Mouse (Mus musculus): ENCODE data around the gene Fam117a. TPM values are rescaled to one million over a fixed set of nuclear protein-coding genes. Genes with fewer than 3 reads are reported as not detected.

Gene Fam117a
- polyA plus RNA-seq, 1 experiment = 15.6 TPM

DNA sequence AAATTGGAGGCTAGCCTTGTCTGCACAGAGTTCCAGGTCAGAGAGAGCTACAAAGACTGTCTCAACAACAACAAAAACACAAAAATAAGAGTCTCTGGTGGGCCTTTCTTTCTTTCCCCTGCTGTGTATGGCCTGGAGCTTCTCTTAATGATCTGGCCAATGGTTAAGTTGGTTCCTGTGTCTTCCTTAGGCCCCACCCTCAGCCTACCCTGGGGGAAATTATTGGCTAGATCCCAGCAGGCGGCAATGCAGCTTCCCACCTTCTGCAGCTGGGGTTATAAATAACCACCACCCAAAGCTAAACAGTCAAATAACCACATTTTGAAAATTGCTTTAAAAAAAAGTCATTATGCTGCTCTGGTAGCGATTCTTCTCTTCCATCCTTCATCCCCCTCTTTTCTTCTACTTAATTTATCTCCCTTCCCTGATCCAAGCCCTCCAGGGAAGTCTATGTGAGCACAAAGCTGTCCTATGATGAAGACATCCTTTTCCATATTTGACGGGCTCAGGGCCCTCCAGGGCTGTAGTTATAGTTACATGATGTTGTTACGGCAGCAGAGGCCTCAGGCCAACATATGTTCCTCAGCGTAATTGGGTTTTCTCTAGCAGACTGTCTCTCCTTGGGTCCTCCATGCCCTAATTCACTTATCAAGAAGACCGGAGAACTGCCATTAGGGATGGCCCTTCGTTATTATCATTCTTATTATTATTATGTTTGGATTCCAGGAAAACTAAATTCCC is 21.4 kb upstream of the Fam117a start:
- H3K4me1 ChIP-seq (ENCODE audit: control insufficient read depth, insufficient read depth, insufficient read length, low read length) = peaks cover 3% of the 10 kb centered on the region; the same call in 1 of the 2 replicates
- no peak for TF ChIP-seq POLR2A (IDR thresholded peaks at IDR 0.05; ENCODE audit: low read depth, low read length)
- TF ChIP-seq CTCF (IDR thresholded peaks at IDR 0.05; ENCODE audit: extremely low read depth, insufficient read length, insufficient replicate concordance, low read depth, low read length) = no peak
- 82% methylated on average over 7 of the region's 7 CpGs for WGBS
- no peaks in the 10 kb centered on the region for H3K27me3 ChIP-seq (ENCODE audit: control insufficient read depth, insufficient read depth, low read length)
- no peaks in the 10 kb centered on the region for H3K36me3 ChIP-seq (ENCODE audit: control insufficient read depth, insufficient read depth, low read length)
- H3K4me3 ChIP-seq (ENCODE audit: low read depth, low read length) = no peak overlapping the region
- no peak overlapping the region for H3K27ac ChIP-seq (ENCODE audit: insufficient read depth, low read depth, low read length)

DNA sequence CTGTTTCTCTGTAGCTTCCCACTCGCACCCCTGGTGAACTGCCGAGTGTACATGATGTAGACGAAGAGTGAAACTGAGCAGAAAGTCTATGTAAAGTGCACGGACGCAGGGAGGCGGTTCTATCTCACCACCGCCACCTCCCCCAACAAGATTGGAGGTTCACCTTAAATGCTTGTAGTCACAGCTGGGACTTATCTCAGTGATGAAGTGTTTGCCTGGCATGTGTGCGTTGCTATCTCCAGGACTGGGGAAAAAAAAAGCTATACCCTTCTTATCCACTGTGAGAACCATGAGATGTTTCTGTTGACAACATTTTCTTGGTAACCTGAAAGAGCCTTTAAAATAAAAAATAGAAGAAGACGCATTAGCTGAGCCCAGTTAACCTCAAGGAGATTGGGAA is 18.7 kb upstream of the Fam117a start:
- 72% methylated on average over 9 of the region's 9 CpGs for WGBS
- Histone ChIP-seq H3K27ac (ENCODE audit: insufficient read depth, low read depth, low read length) (no peak overlapping the region), H3K4me3 (ENCODE audit: low read depth, low read length) (no peak overlapping the region), H3K27me3 (ENCODE audit: control insufficient read depth, insufficient read depth, low read length) (no peaks in the 10 kb centered on the region), H3K36me3 (ENCODE audit: control insufficient read depth, insufficient read depth, low read length) (no peaks in the 10 kb centered on the region), H3K4me1 (ENCODE audit: control insufficient read depth, insufficient read depth, insufficient read length, low read length) (no peaks in the 10 kb centered on the region)
- TF ChIP-seq POLR2A (IDR thresholded peaks at IDR 0.05; ENCODE audit: low read depth, low read length) = no peak
- TF ChIP-seq CTCF (IDR thresholded peaks at IDR 0.05; ENCODE audit: extremely low read depth, insufficient read length, insufficient replicate concordance, low read depth, low read length) = no peak

DNA sequence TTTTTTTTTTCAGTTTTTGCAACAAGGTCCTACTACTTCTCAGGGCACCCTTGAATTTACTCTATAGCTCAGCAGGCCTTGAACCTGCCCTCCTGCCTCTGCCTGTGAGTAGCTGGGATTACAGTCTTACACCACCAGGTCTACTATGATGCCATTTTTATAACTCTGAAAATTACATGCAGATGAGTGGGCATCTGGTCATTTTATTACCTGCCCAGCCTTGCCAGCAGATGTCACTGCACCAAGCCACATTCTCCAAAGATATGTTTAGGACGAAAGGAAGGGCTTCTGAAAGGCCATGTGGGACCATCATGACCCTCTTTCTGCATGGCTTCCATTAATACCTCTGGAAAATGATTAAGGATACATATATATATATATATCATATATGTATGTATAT is 17.3 kb upstream of the Fam117a start:
- Histone ChIP-seq H3K4me3 (ENCODE audit: low read depth, low read length) (no peak overlapping the region), H3K27me3 (ENCODE audit: control insufficient read depth, insufficient read depth, low read length) (no peaks in the 10 kb centered on the region), H3K27ac (ENCODE audit: insufficient read depth, low read depth, low read length) (no peak overlapping the region), H3K4me1 (ENCODE audit: control insufficient read depth, insufficient read depth, insufficient read length, low read length) (no peaks in the 10 kb centered on the region), H3K36me3 (ENCODE audit: control insufficient read depth, insufficient read depth, low read length) (no peaks in the 10 kb centered on the region)
- TF ChIP-seq POLR2A (IDR thresholded peaks at IDR 0.05; ENCODE audit: low read depth, low read length) (no peak), CTCF (IDR thresholded peaks at IDR 0.05; ENCODE audit: extremely low read depth, insufficient read length, insufficient replicate concordance, low read depth, low read length) (no peak)
- 42% methylated on average over 1 of the region's 1 CpGs for WGBS

DNA sequence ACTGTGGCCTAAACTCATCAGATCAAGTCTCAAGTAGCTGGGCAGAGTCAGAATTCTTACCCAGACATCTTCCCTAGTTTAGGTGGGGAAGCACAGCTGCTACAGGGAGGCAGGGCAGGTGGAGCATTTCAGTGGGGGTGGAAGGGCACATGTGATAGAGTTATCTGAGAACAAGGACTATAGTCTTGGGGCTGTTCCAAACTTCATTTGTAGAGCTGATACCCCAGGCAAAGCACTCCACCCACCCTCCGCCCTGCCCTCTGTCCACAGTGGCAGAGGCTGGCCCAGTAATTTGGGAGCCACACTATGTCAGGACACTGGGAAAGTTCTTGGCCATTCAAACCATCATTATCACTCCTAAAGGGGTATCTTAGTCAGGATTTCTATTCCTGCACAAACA is 16.8 kb upstream of the Fam117a start:
- Histone ChIP-seq H3K27ac (ENCODE audit: insufficient read depth, low read depth, low read length) (no peak overlapping the region), H3K36me3 (ENCODE audit: control insufficient read depth, insufficient read depth, low read length) (no peaks in the 10 kb centered on the region), H3K27me3 (ENCODE audit: control insufficient read depth, insufficient read depth, low read length) (no peaks in the 10 kb centered on the region), H3K4me1 (ENCODE audit: control insufficient read depth, insufficient read depth, insufficient read length, low read length) (no peaks in the 10 kb centered on the region), H3K4me3 (ENCODE audit: low read depth, low read length) (no peak overlapping the region)
- 61% methylated on average over 1 of the region's 1 CpGs for WGBS
- TF ChIP-seq POLR2A (IDR thresholded peaks at IDR 0.05; ENCODE audit: low read depth, low read length) (no peak), CTCF (IDR thresholded peaks at IDR 0.05; ENCODE audit: extremely low read depth, insufficient read length, insufficient replicate concordance, low read depth, low read length) (no peak)

DNA sequence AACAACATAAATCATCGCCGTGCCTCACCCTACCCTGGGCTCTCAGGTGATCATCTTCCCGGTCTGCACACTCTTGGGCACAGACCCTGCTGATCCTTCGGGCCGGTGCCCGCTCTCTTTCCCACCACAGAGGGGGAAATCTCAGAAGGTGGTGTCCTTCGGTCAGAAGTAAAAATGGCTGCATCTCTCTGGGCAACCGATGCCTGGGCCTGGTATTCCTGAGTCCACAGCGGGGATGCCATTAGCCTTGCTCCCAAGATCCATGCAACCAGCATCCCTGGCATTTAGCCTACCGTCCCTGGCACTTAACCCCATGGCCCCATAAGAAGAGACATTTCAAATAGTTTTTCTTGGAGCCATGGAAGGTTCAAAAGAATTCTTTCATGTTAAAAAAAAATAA is 12.6 kb upstream of the Fam117a start:
- 90% methylated on average over 10 of the region's 10 CpGs for WGBS
- H3K27ac ChIP-seq (ENCODE audit: insufficient read depth, low read depth, low read length) = no peak overlapping the region
- no peak overlapping the region for H3K4me3 ChIP-seq (ENCODE audit: low read depth, low read length)
- H3K27me3 ChIP-seq (ENCODE audit: control insufficient read depth, insufficient read depth, low read length) = no peaks in the 10 kb centered on the region
- TF ChIP-seq POLR2A (IDR thresholded peaks at IDR 0.05; ENCODE audit: low read depth, low read length) (no peak), CTCF (IDR thresholded peaks at IDR 0.05; ENCODE audit: extremely low read depth, insufficient read length, insufficient replicate concordance, low read depth, low read length) (no peak)
- no peaks in the 10 kb centered on the region for H3K4me1 ChIP-seq (ENCODE audit: control insufficient read depth, insufficient read depth, insufficient read length, low read length)
- H3K36me3 ChIP-seq (ENCODE audit: control insufficient read depth, insufficient read depth, low read length) = no peaks in the 10 kb centered on the region

DNA sequence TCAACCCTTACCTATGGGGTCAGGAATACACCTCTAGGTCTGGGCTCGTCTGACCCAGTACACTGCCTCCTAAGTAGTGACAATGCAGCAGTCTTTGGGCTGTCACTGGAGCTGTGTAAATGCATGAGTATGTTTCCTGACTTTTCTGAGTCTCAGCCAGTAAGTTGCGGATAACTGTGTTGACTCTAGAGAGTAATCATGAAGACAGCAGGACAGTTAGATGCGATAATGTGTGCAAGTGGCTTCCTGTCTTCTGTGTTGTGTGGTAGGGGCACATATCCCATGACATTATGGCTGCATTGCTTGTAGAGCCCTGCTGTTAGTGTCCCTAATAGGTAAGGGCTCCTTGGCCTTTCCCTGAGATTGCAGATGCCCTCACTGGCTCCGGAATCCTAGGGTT is 11.0 kb upstream of the Fam117a start:
- Histone ChIP-seq H3K36me3 (ENCODE audit: control insufficient read depth, insufficient read depth, low read length) (no peaks in the 10 kb centered on the region), H3K4me1 (ENCODE audit: control insufficient read depth, insufficient read depth, insufficient read length, low read length) (no peaks in the 10 kb centered on the region), H3K27ac (ENCODE audit: insufficient read depth, low read depth, low read length) (no peak overlapping the region), H3K27me3 (ENCODE audit: control insufficient read depth, insufficient read depth, low read length) (no peaks in the 10 kb centered on the region), H3K4me3 (ENCODE audit: low read depth, low read length) (no peak overlapping the region)
- 87% methylated on average over 4 of the region's 4 CpGs for whole genome bisulfite sequencing
- TF ChIP-seq POLR2A (IDR thresholded peaks at IDR 0.05; ENCODE audit: low read depth, low read length) (no peak), CTCF (IDR thresholded peaks at IDR 0.05; ENCODE audit: extremely low read depth, insufficient read length, insufficient replicate concordance, low read depth, low read length) (no peak)

DNA sequence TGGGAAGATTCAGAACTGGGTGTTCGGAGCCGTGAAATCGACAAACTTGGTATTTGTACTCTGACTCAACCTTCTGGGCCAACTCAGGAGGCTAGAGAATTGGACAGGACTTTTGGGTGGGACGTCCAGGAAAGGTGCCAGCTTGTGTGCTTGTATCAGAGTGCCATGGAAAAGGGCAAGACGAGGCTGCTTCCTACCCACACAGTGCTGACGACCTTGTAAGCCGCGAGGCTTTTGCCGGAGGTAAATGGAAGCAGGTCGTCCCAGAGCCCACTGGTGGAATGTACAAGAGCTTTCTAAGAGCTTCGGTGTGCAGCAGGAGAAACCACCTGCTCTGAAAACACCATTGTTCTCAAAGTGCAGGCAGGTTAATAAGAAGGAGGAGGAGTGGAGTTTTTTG is 10.6 kb upstream of the Fam117a start:
- TF ChIP-seq CTCF (IDR thresholded peaks at IDR 0.05; ENCODE audit: extremely low read depth, insufficient read length, insufficient replicate concordance, low read depth, low read length) = no peak
- no peak for TF ChIP-seq POLR2A (IDR thresholded peaks at IDR 0.05; ENCODE audit: low read depth, low read length)
- Histone ChIP-seq H3K27ac (ENCODE audit: insufficient read depth, low read depth, low read length) (no peak overlapping the region), H3K4me3 (ENCODE audit: low read depth, low read length) (no peak overlapping the region), H3K4me1 (ENCODE audit: control insufficient read depth, insufficient read depth, insufficient read length, low read length) (no peaks in the 10 kb centered on the region), H3K27me3 (ENCODE audit: control insufficient read depth, insufficient read depth, low read length) (no peaks in the 10 kb centered on the region), H3K36me3 (ENCODE audit: control insufficient read depth, insufficient read depth, low read length) (no peaks in the 10 kb centered on the region)
- 67% methylated on average over 11 of the region's 11 CpGs for WGBS

Measured in small intestine, adult 2 months (tissue).